Mouse (Mus musculus) ES-CJ7 (cell line): ENCODE data around the gene Cds1.

Experiments
- DNase-seq: peaks from one replicate; pipeline ENCODE4 v3.0.0; 2011; ENCODE audit warnings: low read depth, low spot score

Gene Cds1

DNA sequence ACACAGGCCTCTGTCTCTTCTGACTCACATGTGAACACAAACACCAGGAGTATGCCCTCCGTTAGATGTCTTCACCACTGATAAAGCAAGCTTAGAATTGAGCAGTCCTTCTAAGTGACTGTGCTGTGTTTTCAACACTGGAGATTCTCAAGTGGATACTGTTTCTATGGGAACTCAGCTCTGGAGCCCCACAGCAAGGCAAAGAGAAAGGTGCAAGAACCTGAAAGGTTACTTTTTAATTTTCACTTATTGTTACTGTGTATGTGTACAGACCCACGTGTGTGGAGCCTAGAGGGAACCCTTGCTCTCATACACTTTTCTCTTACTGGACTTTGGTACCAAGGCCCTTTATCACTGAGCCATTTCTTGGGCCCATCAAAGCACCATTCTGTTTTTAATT is 101.8 kb downstream of the Cds1 start:
- DNase-seq, result no peak
